Mouse (Mus musculus): ENCODE measurements around the gene Mrvi1. TPM values are rescaled to one million over a fixed set of nuclear protein-coding genes. Genes with fewer than 3 reads are reported as not detected.
A peak's percentile ranks its signal among the peaks of the same experiment; 100 is the strongest.

Gene Mrvi1
- polyA plus RNA-seq, 1 experiment, result 9.7 TPM

DNA sequence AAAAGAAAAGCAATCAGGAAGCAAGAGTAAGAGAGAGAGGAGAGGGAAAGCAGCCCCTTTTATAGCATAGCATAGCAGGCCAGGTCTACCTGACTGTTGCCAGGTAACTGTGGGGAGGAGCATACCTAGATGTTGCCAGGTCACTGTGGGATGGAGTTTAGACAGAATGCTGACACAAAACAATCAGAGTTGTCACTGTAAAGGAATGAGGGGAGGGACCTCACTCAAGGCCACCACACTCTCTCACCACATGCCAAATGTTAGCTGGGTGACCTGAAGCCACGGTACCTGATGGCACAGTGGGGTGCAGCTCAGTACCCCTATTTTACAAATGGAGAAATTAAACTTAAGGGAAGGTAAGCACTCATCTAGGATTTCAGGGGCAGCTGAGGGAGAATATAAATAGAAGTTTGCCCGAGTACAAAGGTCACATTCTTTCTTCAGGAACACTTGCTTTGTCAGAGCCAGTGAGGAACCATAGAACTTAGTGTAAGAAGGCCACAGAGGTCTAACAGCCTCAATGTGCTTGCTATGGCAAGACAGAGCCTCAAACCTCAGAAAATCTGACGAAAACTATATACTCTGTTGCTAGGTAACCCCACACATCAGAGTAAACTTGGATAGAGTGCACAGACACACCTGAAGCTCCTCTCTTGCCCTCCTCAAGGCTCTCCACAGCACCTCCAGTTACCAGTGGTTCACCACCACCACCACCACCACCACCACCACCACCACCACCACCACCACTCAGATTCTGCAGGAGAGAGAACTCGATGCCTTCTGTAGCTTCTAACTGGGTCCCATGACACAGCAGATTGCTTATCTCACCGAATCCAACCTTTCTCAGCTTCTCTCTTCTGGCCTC is 8.3 kb upstream of the Mrvi1 start:
- Histone ChIP-seq H3K27me3 (replicated peaks; ENCODE audit: control insufficient read depth, insufficient read depth, low read length) (no peaks in the 10 kb centered on the region), H3K4me1 (ENCODE audit: control insufficient read depth, insufficient read depth, low read length) (peaks cover 25% of the 10 kb centered on the region), H3K27ac (ENCODE audit: insufficient read depth, low read depth, low read length) (peak overlapping the region; percentile 78), H3K4me3 (ENCODE audit: insufficient read depth, low read depth, low read length) (no peak overlapping the region), H3K36me3 (ENCODE audit: control insufficient read depth, insufficient read depth, low read length) (no peaks in the 10 kb centered on the region)
- TF ChIP-seq CTCF (conservative IDR thresholded peaks at IDR 0.05; ENCODE audit: insufficient read depth, insufficient read length, low read depth, low read length) (no peak), POLR2A (IDR thresholded peaks at IDR 0.05; ENCODE audit: low read depth, low read length) (no peak)
- peak; percentile 78 for DNase-seq
- 48% methylated on average over 5 of the region's 5 CpGs for WGBS

DNA sequence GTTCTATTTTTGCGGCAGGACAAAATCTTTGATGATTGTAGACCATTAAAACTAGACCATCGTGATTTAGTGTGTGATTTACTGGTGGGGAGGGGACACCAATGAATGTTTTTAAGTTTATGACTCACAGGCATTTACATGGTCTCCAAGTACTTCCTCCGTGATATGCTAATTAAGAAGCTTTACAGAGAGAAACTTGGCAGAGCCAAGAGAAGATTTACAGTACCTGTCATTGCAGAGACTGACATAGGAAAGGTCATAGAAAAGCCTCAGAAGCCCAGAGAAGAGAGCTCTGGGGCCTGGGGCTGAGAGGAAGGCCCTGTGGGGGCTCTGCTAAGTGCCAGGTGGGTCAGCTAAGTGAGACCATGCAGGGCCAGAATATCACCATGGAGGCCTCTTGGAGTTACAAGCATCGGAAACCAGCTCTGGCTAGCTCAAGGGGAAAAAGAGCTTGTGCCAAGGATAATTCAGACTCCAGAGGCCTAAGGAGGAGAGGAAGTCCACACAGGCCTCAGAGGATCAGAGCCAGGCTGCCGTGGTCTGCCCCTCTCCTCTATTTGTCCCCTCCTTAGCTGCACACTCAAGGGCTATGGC is 7.1 kb upstream of the Mrvi1 start:
- peak overlapping the region; percentile 45 for H3K27ac ChIP-seq (ENCODE audit: insufficient read depth, low read depth, low read length)
- H3K4me1 ChIP-seq (ENCODE audit: control insufficient read depth, insufficient read depth, low read length), result peaks cover 25% of the 10 kb centered on the region
- no peaks in the 10 kb centered on the region for H3K36me3 ChIP-seq (ENCODE audit: control insufficient read depth, insufficient read depth, low read length)
- WGBS, result 35% methylated on average over 5 of the region's 5 CpGs
- no peak overlapping the region for H3K4me3 ChIP-seq (ENCODE audit: insufficient read depth, low read depth, low read length)
- TF ChIP-seq CTCF (conservative IDR thresholded peaks at IDR 0.05; ENCODE audit: insufficient read depth, insufficient read length, low read depth, low read length) (no peak), POLR2A (IDR thresholded peaks at IDR 0.05; ENCODE audit: low read depth, low read length) (no peak)
- no peaks in the 10 kb centered on the region for H3K27me3 ChIP-seq (replicated peaks; ENCODE audit: control insufficient read depth, insufficient read depth, low read length)
- DNase-seq, result peak; percentile 54

DNA sequence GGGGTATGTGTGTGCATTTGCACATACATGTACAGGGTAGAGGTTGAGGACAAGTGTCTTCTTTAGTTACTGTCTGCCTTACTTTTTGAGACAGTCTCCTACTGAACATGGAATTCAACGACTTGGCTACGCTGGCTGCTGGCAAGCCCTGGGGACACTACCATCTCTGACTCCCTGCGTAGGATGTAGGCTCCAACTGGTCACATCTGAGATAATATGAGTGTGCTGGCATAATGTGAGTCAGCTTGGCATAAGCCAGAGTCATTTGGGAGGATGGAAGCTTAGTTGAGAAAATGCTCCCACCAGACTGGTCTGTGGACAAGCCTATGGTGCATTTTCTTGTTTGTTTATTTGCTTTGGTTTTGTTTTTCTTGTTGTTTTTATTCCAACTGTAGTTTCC is 5.8 kb upstream of the Mrvi1 start:
- whole genome bisulfite sequencing, result 94% methylated on average over 3 of the region's 3 CpGs
- DNase-seq, result no peak
- Histone ChIP-seq H3K27ac (ENCODE audit: insufficient read depth, low read depth, low read length) (no peak overlapping the region), H3K27me3 (replicated peaks; ENCODE audit: control insufficient read depth, insufficient read depth, low read length) (no peaks in the 10 kb centered on the region), H3K4me3 (ENCODE audit: insufficient read depth, low read depth, low read length) (no peak overlapping the region), H3K36me3 (ENCODE audit: control insufficient read depth, insufficient read depth, low read length) (no peaks in the 10 kb centered on the region), H3K4me1 (ENCODE audit: control insufficient read depth, insufficient read depth, low read length) (peaks cover 25% of the 10 kb centered on the region)
- TF ChIP-seq POLR2A (IDR thresholded peaks at IDR 0.05; ENCODE audit: low read depth, low read length) (no peak), CTCF (conservative IDR thresholded peaks at IDR 0.05; ENCODE audit: insufficient read depth, insufficient read length, low read depth, low read length) (no peak)

DNA sequence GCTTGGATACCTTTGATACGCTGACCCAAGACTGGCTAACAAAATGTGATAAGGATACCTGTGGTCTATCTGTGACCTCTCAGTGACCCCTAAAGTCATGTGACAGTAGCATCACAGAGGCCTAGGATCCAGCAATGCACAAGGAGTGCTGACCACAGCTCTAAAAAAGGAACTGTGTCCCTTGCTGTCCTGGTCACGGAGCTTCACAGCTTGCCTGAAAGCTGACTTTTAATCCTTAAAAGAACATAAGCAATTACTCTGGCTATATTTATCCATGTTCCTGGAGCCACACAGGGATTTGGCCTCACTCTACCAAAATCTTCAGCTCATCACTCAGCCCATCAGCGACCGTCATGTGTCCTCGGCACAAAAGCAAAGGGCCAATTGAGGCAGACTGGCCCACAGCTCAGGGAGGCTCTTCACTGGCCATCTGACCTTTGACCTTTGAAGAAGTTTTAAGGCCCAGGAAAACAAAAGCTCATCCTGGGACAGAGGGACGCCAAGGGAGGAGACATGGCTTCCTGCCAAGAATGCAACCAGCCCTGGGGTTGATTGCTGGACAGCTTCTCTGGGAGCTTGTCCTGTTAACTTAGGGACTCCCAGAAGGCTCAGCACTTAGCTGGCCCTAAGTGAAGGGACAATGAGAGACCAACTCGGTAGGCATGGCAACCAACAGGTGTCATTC is 3.5 kb upstream of the Mrvi1 start:
- Histone ChIP-seq H3K27me3 (replicated peaks; ENCODE audit: control insufficient read depth, insufficient read depth, low read length) (no peaks in the 10 kb centered on the region), H3K36me3 (ENCODE audit: control insufficient read depth, insufficient read depth, low read length) (no peaks in the 10 kb centered on the region), H3K4me3 (ENCODE audit: insufficient read depth, low read depth, low read length) (no peak overlapping the region), H3K4me1 (ENCODE audit: control insufficient read depth, insufficient read depth, low read length) (peaks cover 19% of the 10 kb centered on the region), H3K27ac (ENCODE audit: insufficient read depth, low read depth, low read length) (no peak overlapping the region)
- TF ChIP-seq POLR2A (IDR thresholded peaks at IDR 0.05; ENCODE audit: low read depth, low read length), result no peak
- TF ChIP-seq CTCF (conservative IDR thresholded peaks at IDR 0.05; ENCODE audit: insufficient read depth, insufficient read length, low read depth, low read length), result no peak
- peak; percentile 81 for DNase-seq
- 66% methylated on average over 7 of the region's 7 CpGs for WGBS

DNA sequence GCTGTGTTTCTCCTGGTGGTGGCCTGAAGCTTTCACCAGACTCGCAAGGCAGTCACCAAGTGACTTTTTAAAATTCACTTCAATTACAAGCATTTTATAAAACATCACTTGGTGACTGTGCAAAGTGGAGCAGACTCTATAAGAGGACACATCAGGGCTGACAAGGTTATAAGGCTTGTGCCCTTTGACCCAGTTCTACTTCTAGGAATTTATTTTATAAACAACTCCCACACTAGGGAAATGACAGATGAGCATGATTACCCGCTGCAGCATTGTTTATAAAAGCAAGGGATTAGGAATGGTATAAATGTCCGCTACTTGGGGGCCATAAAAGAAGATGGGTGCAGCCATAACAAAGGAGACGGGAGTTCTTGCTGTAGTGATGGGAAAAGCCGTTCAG is 1.4 kb upstream of the Mrvi1 start:
- no peak overlapping the region for H3K4me3 ChIP-seq (ENCODE audit: insufficient read depth, low read depth, low read length)
- H3K36me3 ChIP-seq (ENCODE audit: control insufficient read depth, insufficient read depth, low read length), result no peaks in the 10 kb centered on the region
- peak; percentile 41 for DNase-seq
- peaks cover 6% of the 10 kb centered on the region; the same call in 1 of the 2 replicates for H3K4me1 ChIP-seq (ENCODE audit: control insufficient read depth, insufficient read depth, low read length)
- no peak overlapping the region for H3K27ac ChIP-seq (ENCODE audit: insufficient read depth, low read depth, low read length)
- TF ChIP-seq POLR2A (IDR thresholded peaks at IDR 0.05; ENCODE audit: low read depth, low read length) (no peak), CTCF (conservative IDR thresholded peaks at IDR 0.05; ENCODE audit: insufficient read depth, insufficient read length, low read depth, low read length) (no peak)
- H3K27me3 ChIP-seq (replicated peaks; ENCODE audit: control insufficient read depth, insufficient read depth, low read length), result no peaks in the 10 kb centered on the region
- WGBS, result 65% methylated on average over 5 of the region's 5 CpGs

DNA sequence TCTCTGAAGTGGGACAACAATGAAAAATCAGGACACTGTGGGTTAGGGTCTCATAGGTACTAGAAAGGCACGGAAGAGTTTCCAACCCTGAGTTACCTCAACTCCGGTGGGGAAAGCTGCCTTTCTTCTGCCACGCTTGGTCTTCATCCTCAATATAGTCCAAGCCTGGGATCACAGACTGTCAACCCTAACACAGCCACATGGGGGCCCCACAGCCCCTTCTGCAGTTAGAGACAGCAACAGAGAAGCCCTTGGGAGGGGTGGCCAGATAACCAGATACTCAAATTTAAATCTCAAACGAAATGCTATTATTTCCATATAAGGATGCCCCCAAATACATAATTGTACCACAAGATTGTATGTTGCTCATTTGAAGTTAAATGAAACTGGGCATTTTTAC is 503 bp upstream of the Mrvi1 start:
- H3K4me3 ChIP-seq (ENCODE audit: insufficient read depth, low read depth, low read length), result no peak overlapping the region
- DNase-seq, result peak; percentile 73

DNA sequence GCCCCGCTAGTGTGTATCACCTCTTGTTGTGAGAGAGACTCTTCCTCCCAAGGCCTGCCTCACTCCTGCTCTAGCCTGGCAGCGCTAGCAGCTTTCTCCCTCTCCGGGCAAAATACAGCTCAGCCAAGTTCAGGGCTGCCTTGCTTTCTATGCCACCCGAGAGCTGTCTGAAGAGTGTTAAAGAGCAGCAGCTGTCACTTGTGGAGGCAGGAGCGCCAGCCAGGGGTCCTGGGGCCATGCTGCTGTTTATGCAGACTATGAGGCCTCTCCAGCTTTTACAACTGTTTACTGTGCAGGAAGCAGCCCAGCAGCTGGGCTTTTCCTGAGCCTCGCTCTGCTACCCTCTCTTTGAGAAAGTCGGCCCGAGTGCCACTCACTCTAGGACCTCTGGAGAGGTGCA is 1.2 kb downstream of the Mrvi1 start:
- no peaks in the 10 kb centered on the region for H3K27me3 ChIP-seq (replicated peaks; ENCODE audit: control insufficient read depth, insufficient read depth, low read length)
- H3K27ac ChIP-seq (ENCODE audit: insufficient read depth, low read depth, low read length), result peak overlapping the region; percentile 41
- peaks cover 4% of the 10 kb centered on the region; the same call in 1 of the 2 replicates for H3K4me1 ChIP-seq (ENCODE audit: control insufficient read depth, insufficient read depth, low read length)
- peak overlapping the region; percentile 36 for H3K4me3 ChIP-seq (ENCODE audit: insufficient read depth, low read depth, low read length)
- WGBS, result 60% methylated on average over 8 of the region's 8 CpGs
- no peaks in the 10 kb centered on the region for H3K36me3 ChIP-seq (ENCODE audit: control insufficient read depth, insufficient read depth, low read length)
- no peak for DNase-seq
- TF ChIP-seq CTCF (conservative IDR thresholded peaks at IDR 0.05; ENCODE audit: insufficient read depth, insufficient read length, low read depth, low read length) (no peak), POLR2A (IDR thresholded peaks at IDR 0.05; ENCODE audit: low read depth, low read length) (no peak)

More for the DNA sequence above, 503 bp upstream of the Mrvi1 start:
- H3K4me1 ChIP-seq (ENCODE audit: control insufficient read depth, insufficient read depth, low read length), result peaks cover 6% of the 10 kb centered on the region; the same call in 1 of the 2 replicates
- 41% methylated on average over 4 of the region's 4 CpGs for WGBS
- no peaks in the 10 kb centered on the region for H3K36me3 ChIP-seq (ENCODE audit: control insufficient read depth, insufficient read depth, low read length)
- H3K27ac ChIP-seq (ENCODE audit: insufficient read depth, low read depth, low read length), result peak overlapping the region; percentile 41
- no peak for TF ChIP-seq POLR2A (IDR thresholded peaks at IDR 0.05; ENCODE audit: low read depth, low read length)
- peak; percentile 63 for TF ChIP-seq CTCF (conservative IDR thresholded peaks at IDR 0.05; ENCODE audit: insufficient read depth, insufficient read length, low read depth, low read length)
- no peaks in the 10 kb centered on the region for H3K27me3 ChIP-seq (replicated peaks; ENCODE audit: control insufficient read depth, insufficient read depth, low read length)
